Mouse (Mus musculus) liver, embryonic 12.5 days (tissue): Measurements from ENCODE around the gene Fscn1. TPM values are rescaled to one million over a fixed set of nuclear protein-coding genes. Genes with fewer than 3 reads are reported as not detected.

ENCODE experiments used
- ATAC-seq: fragments of 200-750 bp; cut with Nextera tagmentation; 2 replicates; pipeline ENCODE4 v1.8.0; 2017; ENCODE audit warnings: moderate number of reproducible peaks, mild to moderate bottlenecking, moderate library complexity
- H3K27ac ChIP-seq: fragments of 300-500 bp; sonication (generic); 2 replicates; pipeline ENCODE4 v1.5.1; 2016; ENCODE audit warnings: mild to moderate bottlenecking
- H3K27me3 ChIP-seq: fragments of 300-500 bp; sonication (generic); replicated peaks from 2 replicates; pipeline ENCODE4 v1.6.1; 2016; ENCODE audit warnings: mild to moderate bottlenecking, moderate library complexity
- H3K36me3 ChIP-seq: fragments of 300-500 bp; sonication (generic); 2 replicates; pipeline ENCODE4 v1.6.1; 2016; ENCODE audit warnings: mild to moderate bottlenecking, moderate library complexity
- H3K4me1 ChIP-seq: fragments of 300-500 bp; sonication (generic); 2 replicates; pipeline ENCODE4 v1.6.1; 2016
- H3K4me2 ChIP-seq: fragments of 300-500 bp; sonication (generic); 2 replicates; pipeline ENCODE4 v1.6.1; 2016; ENCODE audit warnings: mild to moderate bottlenecking, moderate library complexity
- H3K4me3 ChIP-seq: fragments of 300-500 bp; sonication (generic); 2 replicates; pipeline ENCODE4 v1.5.1; 2016; ENCODE audit warnings: mild to moderate bottlenecking, moderate library complexity
- H3K9ac ChIP-seq: fragments of 300-500 bp; sonication (generic); 2 replicates; pipeline ENCODE4 v1.6.1; 2016; ENCODE audit warnings: mild to moderate bottlenecking, moderate library complexity
- H3K9me3 ChIP-seq: fragments of 300-500 bp; sonication (generic); replicated peaks from 2 replicates; pipeline ENCODE4 v1.6.1; 2016; ENCODE audit warnings: mild to moderate bottlenecking, moderate library complexity
- WGBS: fragments of 180-500 bp; shearing (Covaris S2); methylation state at CpG from one replicate; pipeline ENCODE4 v1.1.7; 2016; ENCODE audit not compliant: insufficient replicate concordance; 5-methylcytosine and 5-hydroxymethylcytosine counted together
- polyA plus RNA-seq: library from polyadenylated mRNA; unstranded; fragments of >200 nt; fragmentation: Nextera tagmentation; extraction: Ambion mirVana; gene quantifications from 2 replicates; pipeline ENCODE4 v1.2.1, GENCODE M21; 2016

Fscn1 gene
- polyA plus RNA-seq, 1 experiment from 2014 or later: 69.1 TPM

DNA sequence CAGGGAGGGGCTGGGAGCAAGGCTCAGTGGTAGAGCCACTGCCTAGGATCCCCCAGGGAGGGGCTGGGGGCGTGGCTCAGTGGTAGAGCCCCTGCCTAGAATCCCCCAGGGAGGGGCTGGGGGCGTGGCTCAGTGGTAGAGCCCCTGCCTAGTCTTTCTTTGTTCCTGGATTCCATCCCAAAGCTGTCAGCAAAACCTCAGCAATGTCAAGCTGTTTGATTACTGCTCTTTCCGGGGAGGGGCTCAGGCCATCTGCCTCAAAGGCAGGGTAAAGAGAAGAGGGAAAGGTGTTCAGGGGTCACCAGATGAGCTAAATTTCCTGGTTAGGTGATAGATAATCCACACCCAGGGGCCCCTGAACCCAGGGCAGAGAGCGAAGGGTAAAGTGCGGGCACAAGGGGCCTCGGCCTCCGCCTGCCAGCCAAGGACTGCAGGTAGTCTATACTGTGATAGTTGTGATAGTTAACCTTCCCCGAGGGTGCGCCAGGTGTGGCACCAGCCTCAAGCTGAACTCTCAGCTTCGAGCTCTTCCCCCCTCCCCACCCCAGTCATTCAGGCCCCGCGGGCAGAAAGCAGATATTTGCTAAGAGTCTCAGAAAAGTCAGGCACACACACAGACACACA lies 35.7 kb upstream of the Fscn1 start:
- Histone ChIP-seq H3K4me2 (no peak overlapping the region), H3K36me3 (no peaks in the 10 kb centered on the region), H3K9ac (peak overlapping the region; percentile 43; the same call in 1 of the 2 replicates), H3K4me3 (no peak overlapping the region), H3K27ac (peak overlapping the region; percentile 85), H3K27me3 (no peaks in the 10 kb centered on the region), H3K9me3 (no peaks in the 10 kb centered on the region), H3K4me1 (peaks cover 96% of the 10 kb centered on the region)
- ATAC-seq: no peak
- WGBS: 59% methylated on average over 12 of the region's 12 CpGs

DNA sequence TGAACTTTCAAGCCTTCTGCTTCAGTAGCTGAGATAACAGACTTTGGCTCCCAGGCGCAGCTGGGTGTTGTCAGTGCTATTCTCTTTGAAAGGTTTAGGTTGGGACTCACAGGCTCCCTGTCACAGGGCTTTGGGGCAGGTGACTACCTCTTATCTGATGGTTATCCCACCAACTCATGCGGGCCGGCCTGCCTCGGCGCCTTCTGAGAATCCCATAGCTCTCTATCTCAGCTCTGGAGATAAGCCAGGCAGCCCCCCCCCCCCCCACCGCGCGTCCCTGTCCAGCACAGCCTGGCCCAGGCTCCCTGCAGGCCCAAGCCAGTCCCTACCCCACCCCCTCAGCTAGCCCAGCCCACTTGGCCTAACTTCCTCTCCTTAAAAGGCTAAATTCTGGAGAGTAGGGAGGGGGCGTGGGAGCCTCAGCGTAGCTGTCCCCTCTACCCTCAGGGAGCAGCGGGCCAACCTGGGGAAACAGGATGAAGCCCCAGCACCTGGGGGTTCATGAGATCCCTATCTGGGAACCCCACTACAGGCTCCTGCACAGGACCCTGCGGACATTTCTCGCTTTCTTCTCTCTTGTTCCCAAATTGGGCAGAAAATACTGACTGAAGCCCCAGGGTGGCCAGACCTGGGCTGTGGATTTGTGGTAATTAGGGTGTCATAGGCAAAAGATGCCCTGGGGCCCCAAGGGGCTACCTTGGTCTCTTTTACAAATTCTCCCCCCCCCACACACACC lies 33.8 kb upstream of the Fscn1 start:
- peaks cover 94% of the 10 kb centered on the region for H3K4me1 ChIP-seq
- no peak overlapping the region; the same call in 1 of the 2 replicates for H3K4me3 ChIP-seq
- H3K27me3 ChIP-seq: no peaks in the 10 kb centered on the region
- WGBS: 14% methylated on average over 13 of the region's 13 CpGs
- peak overlapping the region; percentile 49 for H3K9ac ChIP-seq
- H3K9me3 ChIP-seq: no peaks in the 10 kb centered on the region
- peak; percentile 65 for ATAC-seq
- peak overlapping the region; percentile 85 for H3K27ac ChIP-seq
- no peaks in the 10 kb centered on the region for H3K36me3 ChIP-seq
- H3K4me2 ChIP-seq: peak overlapping the region; percentile 37

DNA sequence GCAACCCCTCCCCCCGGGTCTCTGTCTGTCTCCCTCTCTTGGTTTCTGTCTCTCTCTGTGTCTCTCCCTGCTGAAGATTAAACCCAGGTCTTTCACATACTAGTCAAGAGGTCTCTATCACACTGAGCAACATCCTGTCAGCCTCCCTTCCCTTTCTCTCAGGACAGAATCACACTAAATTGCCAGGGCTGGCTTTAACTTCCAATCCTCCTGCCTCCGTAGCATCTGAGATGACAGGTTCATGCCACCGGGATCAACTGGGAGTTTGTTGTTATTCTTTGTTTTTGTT lies 33.3 kb upstream of the Fscn1 start:
- no peak overlapping the region for H3K4me3 ChIP-seq
- H3K27me3 ChIP-seq: no peaks in the 10 kb centered on the region
- peak overlapping the region; percentile 37 for H3K4me2 ChIP-seq
- H3K27ac ChIP-seq: peak overlapping the region; percentile 85
- peaks cover 94% of the 10 kb centered on the region for H3K4me1 ChIP-seq
- 42% methylated on average over 3 of the region's 3 CpGs for WGBS
- peak overlapping the region; percentile 49; the same call in 1 of the 2 replicates for H3K9ac ChIP-seq
- ATAC-seq: no peak
- H3K9me3 ChIP-seq: no peaks in the 10 kb centered on the region
- H3K36me3 ChIP-seq: no peaks in the 10 kb centered on the region

DNA sequence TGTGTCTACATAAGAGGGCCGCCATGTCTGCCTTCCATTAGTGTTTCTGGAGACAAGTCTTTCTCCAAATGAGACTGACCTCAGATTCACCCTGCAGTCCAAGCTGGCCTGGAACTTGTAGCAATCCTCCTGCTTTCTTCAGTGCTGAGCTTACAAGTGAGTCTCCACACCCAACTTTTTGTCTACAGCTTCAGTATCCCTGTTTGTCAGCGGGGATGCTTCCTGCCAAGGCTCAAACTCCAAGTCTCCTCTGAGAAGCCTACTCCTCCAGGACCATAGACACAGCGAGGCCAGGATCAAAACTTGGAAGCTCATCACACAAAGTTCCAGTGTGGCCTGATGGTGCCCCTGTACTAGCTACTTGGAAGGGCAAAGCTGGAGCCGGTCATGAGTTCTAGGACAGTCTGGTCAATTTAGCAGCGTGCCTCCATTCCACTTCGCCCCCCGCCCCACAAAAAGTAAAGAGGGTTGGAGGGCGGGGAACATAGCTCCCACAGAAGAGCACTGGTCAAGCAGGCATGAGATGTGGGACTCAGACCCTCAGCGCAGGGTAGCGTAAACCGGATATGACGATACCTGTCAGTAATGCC lies 32.7 kb upstream of the Fscn1 start:
- no peak overlapping the region for H3K9ac ChIP-seq
- H3K4me3 ChIP-seq: no peak overlapping the region
- 86% methylated on average over 12 of the region's 12 CpGs for WGBS
- peaks cover 93% of the 10 kb centered on the region for H3K4me1 ChIP-seq
- H3K9me3 ChIP-seq: no peaks in the 10 kb centered on the region
- H3K36me3 ChIP-seq: no peaks in the 10 kb centered on the region
- H3K27ac ChIP-seq: peak overlapping the region; percentile 85
- ATAC-seq: no peak
- H3K27me3 ChIP-seq: no peaks in the 10 kb centered on the region
- no peak overlapping the region for H3K4me2 ChIP-seq

DNA sequence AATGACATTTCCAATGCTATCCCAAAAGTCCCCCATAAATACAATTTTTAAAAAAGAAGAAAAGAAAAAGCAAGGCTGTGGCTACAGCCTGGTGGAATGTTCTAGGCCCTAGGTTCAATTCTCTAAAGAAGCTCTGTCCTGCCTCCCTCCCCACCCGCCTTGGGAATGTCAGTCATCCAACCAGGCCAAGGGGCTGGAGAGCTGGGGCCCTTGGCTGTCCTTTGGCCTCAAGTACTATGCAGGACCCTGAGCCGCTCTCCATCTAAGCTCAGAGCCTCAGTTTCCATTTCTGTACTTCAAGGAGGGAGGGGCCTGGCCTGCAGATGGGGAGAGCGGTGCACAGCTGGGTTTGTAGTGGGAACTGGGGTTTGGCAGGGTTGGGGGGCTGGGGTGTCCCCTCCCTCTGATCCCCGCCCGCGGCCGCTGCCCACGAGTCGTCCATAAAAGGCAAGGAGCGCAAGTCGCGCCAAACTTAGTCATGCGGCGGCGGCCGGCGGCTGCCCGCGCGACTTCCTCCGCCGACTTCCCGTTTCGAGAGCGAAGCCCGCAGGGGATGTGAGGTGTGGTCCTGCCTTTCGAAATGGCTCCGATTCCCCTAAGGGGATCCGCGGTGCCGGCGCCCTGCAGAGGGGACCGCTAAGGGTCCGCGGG lies 31.3 kb upstream of the Fscn1 start:
- Histone ChIP-seq H3K4me2 (peak overlapping the region; percentile 76), H3K4me3 (peak overlapping the region; percentile 62), H3K4me1 (peaks cover 85% of the 10 kb centered on the region), H3K9me3 (no peaks in the 10 kb centered on the region), H3K27ac (peak overlapping the region; percentile 84), H3K9ac (peak overlapping the region; percentile 76), H3K36me3 (no peaks in the 10 kb centered on the region), H3K27me3 (no peaks in the 10 kb centered on the region)
- ATAC-seq: peak; percentile 13
- WGBS: 2% methylated on average over 31 of the region's 35 CpGs

DNA sequence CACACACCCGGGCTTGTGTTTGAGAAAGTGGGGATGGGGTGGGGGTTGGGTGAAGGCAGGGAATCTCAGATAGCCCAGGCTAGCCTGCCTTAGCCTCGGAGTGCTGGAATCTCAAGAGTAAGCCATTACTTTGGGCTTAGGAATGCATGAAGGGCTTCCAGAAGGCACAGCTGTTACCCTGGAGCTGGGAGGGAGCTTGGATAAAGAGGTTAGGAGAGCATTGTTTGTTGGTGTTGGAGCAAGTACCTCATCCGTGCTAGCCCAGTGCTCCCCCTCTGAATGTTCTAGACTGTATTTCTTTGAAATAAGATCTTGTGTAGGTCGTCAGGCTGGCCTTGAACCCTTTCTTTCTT lies 30.8 kb upstream of the Fscn1 start:
- H3K4me3 ChIP-seq: peak overlapping the region; percentile 62
- H3K27me3 ChIP-seq: no peaks in the 10 kb centered on the region
- no peaks in the 10 kb centered on the region for H3K36me3 ChIP-seq
- WGBS: 19% methylated on average over 4 of the region's 4 CpGs
- H3K4me1 ChIP-seq: peaks cover 80% of the 10 kb centered on the region
- peak overlapping the region; percentile 76 for H3K4me2 ChIP-seq
- no peaks in the 10 kb centered on the region for H3K9me3 ChIP-seq
- H3K9ac ChIP-seq: peak overlapping the region; percentile 76
- peak overlapping the region; percentile 84 for H3K27ac ChIP-seq
- ATAC-seq: no peak

DNA sequence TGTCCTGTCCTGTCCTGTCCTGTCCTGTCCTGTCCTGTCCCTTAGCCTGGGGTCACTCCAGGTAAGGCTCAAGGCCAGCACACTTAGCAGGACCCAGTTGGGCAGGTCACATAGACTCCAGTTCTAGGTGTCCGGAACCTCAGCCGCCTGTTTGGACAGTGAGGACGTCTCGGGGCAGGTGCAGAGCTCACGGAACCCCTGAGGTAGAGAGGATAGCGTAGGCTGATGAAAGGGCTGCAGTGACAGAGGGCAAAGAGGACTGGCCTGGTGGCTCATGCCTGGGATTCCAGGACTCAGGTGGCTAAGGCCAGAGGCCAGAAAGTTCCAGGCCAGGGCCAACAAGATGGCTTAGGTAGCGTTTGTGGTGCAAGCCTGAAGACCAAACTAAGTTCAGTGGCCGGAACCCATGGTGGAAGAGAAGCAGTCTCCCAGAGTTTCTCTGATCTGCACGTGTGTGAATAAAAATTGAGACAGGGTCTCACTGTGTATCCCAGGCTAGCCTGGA lies 28.9 kb upstream of the Fscn1 start:
- peak overlapping the region; percentile 77 for H3K27ac ChIP-seq
- 79% methylated on average over 9 of the region's 9 CpGs for WGBS
- H3K4me1 ChIP-seq: peaks cover 71% of the 10 kb centered on the region
- no peaks in the 10 kb centered on the region for H3K9me3 ChIP-seq
- ATAC-seq: no peak
- H3K9ac ChIP-seq: peak overlapping the region; percentile 68
- no peaks in the 10 kb centered on the region for H3K27me3 ChIP-seq
- H3K4me2 ChIP-seq: peak overlapping the region; percentile 64
- H3K4me3 ChIP-seq: no peak overlapping the region
- no peaks in the 10 kb centered on the region for H3K36me3 ChIP-seq

DNA sequence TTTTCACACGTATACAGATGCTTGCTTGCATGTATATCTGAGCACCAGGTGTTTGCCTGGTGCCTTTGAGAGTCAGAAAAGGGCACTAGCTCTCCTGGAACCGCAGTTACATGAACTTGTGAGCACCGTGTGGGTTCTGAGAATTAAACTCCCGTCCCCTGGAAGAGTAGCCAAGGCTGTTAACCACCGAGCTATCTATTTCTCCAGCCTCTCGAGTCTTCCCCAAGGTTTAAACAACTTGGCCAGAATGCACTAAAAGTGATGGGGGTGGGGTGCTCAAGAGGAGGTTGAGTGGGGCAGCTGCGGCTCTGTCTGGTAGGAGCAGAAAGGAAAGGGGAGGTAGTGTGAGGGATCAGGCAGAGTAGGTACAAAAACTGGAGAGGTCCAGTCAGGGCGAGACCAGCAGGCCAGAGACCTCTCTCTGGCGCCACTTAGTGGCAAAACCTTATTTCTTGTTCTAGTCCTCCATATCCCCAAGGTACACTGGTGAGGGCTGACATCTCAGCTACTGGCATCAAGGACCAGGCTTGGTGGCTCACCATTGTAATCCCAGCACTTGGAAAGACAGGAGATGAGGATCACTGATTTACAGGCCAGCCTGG lies 28.0 kb upstream of the Fscn1 start:
- no peaks in the 10 kb centered on the region for H3K36me3 ChIP-seq
- H3K9ac ChIP-seq: peak overlapping the region; percentile 68
- peak; percentile 70 for ATAC-seq
- WGBS: 7% methylated on average over 9 of the region's 9 CpGs
- H3K4me3 ChIP-seq: peak overlapping the region; percentile 28
- H3K27ac ChIP-seq: peak overlapping the region; percentile 77
- H3K9me3 ChIP-seq: no peaks in the 10 kb centered on the region
- no peaks in the 10 kb centered on the region for H3K27me3 ChIP-seq
- H3K4me2 ChIP-seq: peak overlapping the region; percentile 64
- H3K4me1 ChIP-seq: peaks cover 70% of the 10 kb centered on the region

DNA sequence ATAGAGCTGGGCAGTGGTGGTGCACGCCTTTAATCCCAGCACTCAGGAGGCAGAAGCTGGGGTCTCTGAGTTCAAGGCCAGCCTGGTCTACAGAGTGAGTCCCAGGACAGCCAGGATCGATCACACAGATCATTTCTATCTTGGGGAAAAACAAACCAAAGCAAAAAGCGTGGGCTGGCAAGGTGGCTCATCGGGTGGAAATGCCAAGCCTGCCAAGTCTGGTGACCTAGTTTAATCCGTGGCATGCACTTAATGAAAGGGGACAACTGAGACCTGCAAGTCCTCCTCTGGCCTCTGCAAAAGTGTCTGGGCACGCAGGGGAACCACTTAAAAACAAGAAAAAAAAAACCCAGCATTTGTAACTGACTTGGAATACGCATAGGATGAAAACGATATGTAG lies 27.4 kb upstream of the Fscn1 start:
- Histone ChIP-seq H3K9me3 (no peaks in the 10 kb centered on the region), H3K27me3 (no peaks in the 10 kb centered on the region), H3K4me3 (no peak overlapping the region), H3K4me1 (peaks cover 70% of the 10 kb centered on the region), H3K27ac (peak overlapping the region; percentile 77; the same call in 1 of the 2 replicates), H3K9ac (no peak overlapping the region), H3K4me2 (peak overlapping the region; percentile 64; the same call in 1 of the 2 replicates), H3K36me3 (no peaks in the 10 kb centered on the region)
- 68% methylated on average over 8 of the region's 8 CpGs for WGBS
- ATAC-seq: no peak

DNA sequence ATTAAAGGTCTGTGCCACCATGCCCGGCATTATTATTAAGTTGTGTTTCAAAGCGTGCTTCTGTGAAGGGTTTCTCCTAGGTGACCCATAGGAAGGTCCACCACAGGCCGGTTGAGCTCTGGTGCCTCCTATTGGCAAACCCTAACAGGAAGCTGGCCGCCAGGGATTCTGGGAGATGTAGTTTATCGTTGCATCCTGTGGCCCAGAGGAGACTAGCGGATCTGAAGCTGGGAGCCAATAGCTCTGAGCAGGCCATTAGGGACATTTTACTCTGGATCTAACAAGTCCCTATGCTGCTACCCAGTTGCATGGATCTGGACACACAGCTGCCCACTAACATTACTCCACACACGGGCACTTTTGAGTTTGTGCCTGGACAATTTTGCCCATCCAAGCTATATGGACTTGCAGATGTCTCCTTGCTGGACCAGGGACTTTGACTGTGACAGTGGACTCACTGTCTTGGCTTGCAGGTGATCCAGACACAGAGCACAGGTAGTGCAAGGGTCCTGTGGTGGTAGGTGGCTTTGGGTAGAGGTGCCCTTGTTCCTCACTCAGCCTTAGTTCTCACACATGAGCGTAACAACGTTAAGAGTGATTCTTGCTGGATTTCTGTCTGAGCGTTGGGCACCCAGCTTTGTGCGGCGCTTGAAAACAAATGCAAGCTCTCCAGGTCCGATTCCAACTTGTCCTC lies 24.4 kb upstream of the Fscn1 start:
- WGBS: 16% methylated on average over 13 of the region's 13 CpGs
- Histone ChIP-seq H3K27ac (peak overlapping the region; percentile 78), H3K9me3 (no peaks in the 10 kb centered on the region), H3K27me3 (no peaks in the 10 kb centered on the region), H3K4me3 (peak overlapping the region; percentile 37), H3K4me1 (peaks cover 54% of the 10 kb centered on the region), H3K4me2 (peak overlapping the region; percentile 65), H3K36me3 (no peaks in the 10 kb centered on the region), H3K9ac (peak overlapping the region; percentile 65)
- peak; percentile 66 for ATAC-seq

DNA sequence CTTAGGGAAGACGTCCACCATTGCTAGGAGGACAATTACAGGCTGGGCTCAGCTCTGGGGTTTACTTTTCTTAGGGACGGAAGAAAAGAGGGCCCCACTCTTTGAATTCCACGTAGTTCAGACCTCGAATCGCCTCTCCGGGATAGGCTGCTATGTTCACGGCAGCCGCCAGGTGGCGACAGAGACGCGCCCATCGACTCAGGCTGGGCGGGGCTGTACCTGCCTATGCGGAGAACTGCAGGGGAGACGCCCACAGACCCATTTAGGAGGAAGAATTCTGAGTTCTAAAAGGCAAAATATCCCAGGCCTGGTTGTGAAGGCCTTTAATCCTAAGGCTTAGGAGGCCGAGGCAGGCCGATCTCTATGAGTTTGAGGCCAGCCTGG lies 23.8 kb upstream of the Fscn1 start:
- Histone ChIP-seq H3K36me3 (no peaks in the 10 kb centered on the region), H3K9ac (peak overlapping the region; percentile 65), H3K9me3 (no peaks in the 10 kb centered on the region), H3K4me2 (peak overlapping the region; percentile 65), H3K4me3 (peak overlapping the region; percentile 37), H3K27ac (peak overlapping the region; percentile 78), H3K27me3 (no peaks in the 10 kb centered on the region), H3K4me1 (peaks cover 49% of the 10 kb centered on the region)
- WGBS: 2% methylated on average over 17 of the region's 17 CpGs
- peak; percentile 52 for ATAC-seq
